In genomic region chr4:88033729-88034386, GRCm38 (mm10) we compare ENCODE assay signal across 8 mouse cellular contexts. TPM values are rescaled to one million over a fixed set of nuclear protein-coding genes. Genes with fewer than 3 reads are reported as not detected.
DNase-seq lines count a peak whose midpoint lies in the region; ATAC-seq and TF ChIP-seq lines count a peak whose summit lies in the region.

No protein-coding gene starts in this region.

- peaks cover 3% of the 10 kb centered on the region; the same call in 1 of the 2 replicates for H3K4me1 ChIP-seq in embryonic fibroblast, embryonic 13.5 days (ENCODE audit: control insufficient read depth, insufficient read depth, low read length)
- H3K4me1 ChIP-seq in hindbrain, embryonic 14.5 days (replicated peaks; ENCODE audit: control insufficient read depth, insufficient read depth, low read length), result peaks cover 25% of the 10 kb centered on the region
- peaks cover 7% of the 10 kb centered on the region for H3K4me1 ChIP-seq in liver, embryonic 11.5 days (replicated peaks; ENCODE audit: control insufficient read depth, insufficient read depth, low read length)
- peaks cover 13% of the 10 kb centered on the region for H3K4me1 ChIP-seq in neural tube, embryonic 11.5 days (ENCODE audit: control insufficient read depth, insufficient read depth, low read length)

- H3K4me3 ChIP-seq in embryonic fibroblast, embryonic 13.5 days (ENCODE audit: insufficient read depth, low read length), result peak overlapping the region; percentile 59
- H3K4me3 ChIP-seq in hindbrain, embryonic 14.5 days (replicated peaks; ENCODE audit: low read length), result peak overlapping the region; percentile 64
- H3K4me3 ChIP-seq in liver, embryonic 11.5 days (ENCODE audit: low read depth, low read length), result peak overlapping the region; percentile 88
- H3K4me3 ChIP-seq in neural tube, embryonic 11.5 days (ENCODE audit: low read depth, low read length), result peak overlapping the region; percentile 79

- no peak overlapping the region for H3K27ac ChIP-seq in embryonic fibroblast, embryonic 13.5 days (ENCODE audit: insufficient read depth, low read length)
- H3K27ac ChIP-seq in hindbrain, embryonic 14.5 days, result no peak overlapping the region
- H3K27ac ChIP-seq in liver, embryonic 11.5 days (ENCODE audit: low read depth, low read length), result no peak overlapping the region
- H3K27ac ChIP-seq in neural tube, embryonic 11.5 days (ENCODE audit: low read depth, low read length), result 0 out of 2 replicates have a peak overlapping the region, but pooled peaks have one; percentile 95

- H3K4me2 ChIP-seq in hindbrain, embryonic 14.5 days (replicated peaks), result peak overlapping the region; percentile 86
- H3K4me2 ChIP-seq in liver, embryonic 11.5 days, result peak overlapping the region; percentile 99
- H3K4me2 ChIP-seq in neural tube, embryonic 11.5 days (ENCODE audit: low read depth), result peak overlapping the region; percentile 81

- DNase-seq in adrenal gland, adult 18-20 months (ENCODE audit: low spot score in 2 of 2), result peak; percentile 18 to 28
- DNase-seq in adrenal gland, adult 8-10 months, result no peak
- DNase-seq in NIH3T3 (ENCODE audit: low read depth), result peak; percentile 20
- no peak for DNase-seq in hindbrain, embryonic 14.5 days (ENCODE audit: low spot score)
- DNase-seq in liver, embryonic 11.5 days (ENCODE audit: low spot score), result no peak
- no peak for DNase-seq in neural tube, embryonic 11.5 days (ENCODE audit: low spot score)

- H3K36me3 ChIP-seq in hindbrain, embryonic 14.5 days (replicated peaks; ENCODE audit: control insufficient read depth, insufficient read depth), result peaks cover 6% of the 10 kb centered on the region; the same call in 1 of the 2 replicates
- no peaks in the 10 kb centered on the region for H3K36me3 ChIP-seq in liver, embryonic 11.5 days (ENCODE audit: control insufficient read depth, insufficient read depth, low read length)
- H3K36me3 ChIP-seq in neural tube, embryonic 11.5 days (ENCODE audit: control insufficient read depth, insufficient read depth, low read length), result no peaks in the 10 kb centered on the region; the same call in 1 of the 2 replicates

- peaks cover 15% of the 10 kb centered on the region for H3K27me3 ChIP-seq in hindbrain, embryonic 14.5 days (ENCODE audit: control insufficient read depth, insufficient read depth, low read length)
- H3K27me3 ChIP-seq in liver, embryonic 11.5 days (replicated peaks; ENCODE audit: control insufficient read depth, insufficient read depth, low read length), result peaks cover 3% of the 10 kb centered on the region; the same call in 1 of the 2 replicates
- H3K27me3 ChIP-seq in neural tube, embryonic 11.5 days (ENCODE audit: control insufficient read depth, insufficient read depth, low read length), result no peaks in the 10 kb centered on the region

- no peak for ATAC-seq in hindbrain, embryonic 14.5 days (ENCODE audit: low FRiP score)
- no peak for ATAC-seq in liver, embryonic 11.5 days (replicated peaks; ENCODE audit: low FRiP score)
- no peak for ATAC-seq in neural tube, embryonic 11.5 days (ENCODE audit: insufficient read depth, low FRiP score, low TSS enrichment)
- ATAC-seq in inflammation-experienced regulatory T-cells, adult 6 months, result no peak

- TF ChIP-seq CTCF in embryonic fibroblast, embryonic 13.5 days (IDR thresholded peaks at IDR 0.05; ENCODE audit: borderline replicate concordance, insufficient read depth, low read length), result no peak

- WGBS in hindbrain, embryonic 14.5 days, result under 1% methylated on average over 25 of the region's 25 CpGs
- under 1% methylated on average over 25 of the region's 25 CpGs for WGBS in liver, embryonic 11.5 days
- under 1% methylated on average over 25 of the region's 25 CpGs for WGBS in neural tube, embryonic 11.5 days

- peak overlapping the region; percentile 90 for H3K9ac ChIP-seq in hindbrain, embryonic 14.5 days
- peak overlapping the region; percentile 68 for H3K9ac ChIP-seq in liver, embryonic 11.5 days (ENCODE audit: low read depth, low read length)
- H3K9ac ChIP-seq in neural tube, embryonic 11.5 days (ENCODE audit: low read length), result peak overlapping the region; percentile 91

- TF ChIP-seq POLR2A in embryonic fibroblast, embryonic 13.5 days (IDR thresholded peaks at IDR 0.05; ENCODE audit: low read depth, low read length), result no peak

- no peaks in the 10 kb centered on the region for H3K9me3 ChIP-seq in hindbrain, embryonic 14.5 days (ENCODE audit: control insufficient read depth, low read length)
- H3K9me3 ChIP-seq in liver, embryonic 11.5 days (ENCODE audit: control insufficient read depth, low read length), result no peaks in the 10 kb centered on the region
- H3K9me3 ChIP-seq in neural tube, embryonic 11.5 days (ENCODE audit: control insufficient read depth, low read length), result no peaks in the 10 kb centered on the region

RNA-seq across cellular contexts. Expression of gene Mllt3, which starts 0.7 kb away (rescaled TPM):
- 10 to 100 TPM; 27.6 to 28.6 TPM for total RNA-seq in adrenal gland, adult 18-20 months (2021)
- 10 to 100 TPM; 26.0 to 32.0 (median 27.7) TPM for total RNA-seq in adrenal gland, adult 8-10 months (2022)
- 41.6 and 42.0 TPM in 2 replicates for polyA plus RNA-seq in embryonic fibroblast, embryonic 13.5 days (2011; ENCODE audit: insufficient read length, low read depth, missing spikeins)
- polyA plus RNA-seq in hindbrain, embryonic 14.5 days (2014; fragmentation: Nextera tagmentation; extraction: Ambion mirVana), result 68.8 and 72.9 TPM in 2 replicates
- polyA plus RNA-seq in liver, embryonic 11.5 days (2014; fragmentation: Nextera tagmentation; extraction: Ambion mirVana), result 77.1 and 77.5 TPM in 2 replicates
- 72.4 and 77.3 TPM in 2 replicates for polyA plus RNA-seq in neural tube, embryonic 11.5 days (2014; fragmentation: Nextera tagmentation; extraction: Ambion mirVana)
- polyA plus RNA-seq in inflammation-experienced regulatory T-cells, adult 6 months (2017; shearing (Covaris generic)), result 100 to 1,000 TPM in 2 of 3 experiments, 10 to 100 TPM in 1; 91.7 to 126 (median 120) TPM

Comparison
In these comparisons a context has a peak if more than half of its experiments do, and no peak if none do; other contexts are left out.
1. DNase-seq: peak in adrenal gland, adult 18-20 months (2 of 2) and NIH3T3 (single experiment); none in adrenal gland, adult 8-10 months (single experiment), hindbrain, embryonic 14.5 days (single experiment), liver, embryonic 11.5 days (single experiment) and neural tube, embryonic 11.5 days (single experiment).
2. Peak in every context shown above with its lines, with median percentiles within 50 percentile points of each other: H3K4me3 ChIP-seq, H3K4me2 ChIP-seq and H3K9ac ChIP-seq.